Mouse (Mus musculus) erythroblast, embryonic 14.5 days (primary cell): ENCODE data around the gene Tmem176b.

Source experiments
- GATA1 ChIP-seq: IDR thresholded peaks from 2 replicates; pipeline ENCODE4 v1.6.1; 2012; ENCODE audit warnings: low read length, inconsistent platforms, mixed read lengths
- TAL1 ChIP-seq: IDR thresholded peaks from 3 replicates; pipeline ENCODE4 v1.6.1; 2012; ENCODE audit warnings: low read length, inconsistent platforms, mixed read lengths

- TF ChIP-seq GATA1 (no peak), TAL1 (no peak)
Observed at GRCm38 (mm10) chr6:48825016-48825415, 16.3 kb downstream of the Tmem176b start.
